Comparison of ENCODE assay signal across 15 mouse cellular contexts in the genomic region with DNA sequence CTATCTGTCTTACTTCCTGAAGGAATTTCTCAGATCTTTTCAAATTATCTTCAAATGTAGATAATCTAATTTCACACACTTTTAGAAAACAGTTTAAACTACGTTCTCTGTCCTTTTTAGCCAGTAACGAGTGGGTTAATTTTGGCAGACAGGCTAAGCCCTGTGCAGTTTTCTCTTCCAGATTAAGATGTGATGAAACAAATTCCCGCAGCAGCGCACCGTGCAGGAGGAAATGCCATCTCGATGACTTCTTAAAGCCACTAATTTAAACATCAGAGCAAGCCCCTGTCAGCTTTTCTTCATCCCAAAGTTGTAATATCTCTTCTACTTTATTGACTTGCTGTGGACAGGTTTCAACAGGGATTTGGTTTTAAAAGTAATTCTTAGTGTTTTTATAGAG.
"Had no signal": no experiment of that assay in that cellular context is flagged by ENCODE, and none has a peak within 500 bp of the region (broad histone marks: within the 10 kb centered on the region; RNA-seq: fewer than 3 reads in every experiment).

No protein-coding gene starts in this region.

- H3K4me2 ChIP-seq: limb, embryonic 13.5 days; liver, embryonic 11.5 days; liver, embryonic 15.5 days; lung, embryonic 15.5 days; midbrain, embryonic 13.5 days; neural tube, embryonic 12.5 days had no signal

- H3K9ac ChIP-seq: limb, embryonic 13.5 days; liver, embryonic 15.5 days; lung, embryonic 15.5 days; midbrain, embryonic 13.5 days; neural tube, embryonic 12.5 days had no signal

- H3K4me1 ChIP-seq: liver, embryonic 15.5 days; midbrain, embryonic 13.5 days; neural tube, embryonic 12.5 days had no signal

- H3K27me3 ChIP-seq: limb, embryonic 13.5 days; liver, embryonic 15.5 days; lung, embryonic 15.5 days; midbrain, embryonic 13.5 days; neural tube, embryonic 12.5 days had no signal

- H3K4me3 ChIP-seq: layer of hippocampus, adult 2 months; limb, embryonic 13.5 days; liver, embryonic 15.5 days; lung, embryonic 15.5 days; midbrain, embryonic 13.5 days; neural tube, embryonic 12.5 days had no signal

- H3K27ac ChIP-seq: layer of hippocampus, adult 2 months; limb, embryonic 13.5 days; liver, embryonic 15.5 days; lung, embryonic 15.5 days; midbrain, embryonic 13.5 days; neural tube, embryonic 12.5 days had no signal

- H3K36me3 ChIP-seq: limb, embryonic 13.5 days; liver, embryonic 15.5 days; lung, embryonic 15.5 days; midbrain, embryonic 13.5 days; neural tube, embryonic 12.5 days had no signal

- DNase-seq: kidney, adult 18-20 months; kidney, postnatal 10 days; kidney, postnatal 4 days; lung, postnatal 14 days; right cerebral cortex, postnatal 4 days; spleen, adult 18-20 months; thymus, adult 18-20 months; thymus, postnatal 14 days had no signal

- H3K9me3 ChIP-seq: limb, embryonic 13.5 days; liver, embryonic 15.5 days; lung, embryonic 15.5 days; midbrain, embryonic 13.5 days; neural tube, embryonic 12.5 days had no signal

- ATAC-seq: midbrain, embryonic 13.5 days had no signal
